Mouse (Mus musculus): ENCODE measurements at regions not wholly inside any gene's neighbourhood (a gene's known extent, or its start where the extent isn't known, plus 50 kb on each side); places are given as distances from the start of the nearest gene placed in this dataset.

DNA sequence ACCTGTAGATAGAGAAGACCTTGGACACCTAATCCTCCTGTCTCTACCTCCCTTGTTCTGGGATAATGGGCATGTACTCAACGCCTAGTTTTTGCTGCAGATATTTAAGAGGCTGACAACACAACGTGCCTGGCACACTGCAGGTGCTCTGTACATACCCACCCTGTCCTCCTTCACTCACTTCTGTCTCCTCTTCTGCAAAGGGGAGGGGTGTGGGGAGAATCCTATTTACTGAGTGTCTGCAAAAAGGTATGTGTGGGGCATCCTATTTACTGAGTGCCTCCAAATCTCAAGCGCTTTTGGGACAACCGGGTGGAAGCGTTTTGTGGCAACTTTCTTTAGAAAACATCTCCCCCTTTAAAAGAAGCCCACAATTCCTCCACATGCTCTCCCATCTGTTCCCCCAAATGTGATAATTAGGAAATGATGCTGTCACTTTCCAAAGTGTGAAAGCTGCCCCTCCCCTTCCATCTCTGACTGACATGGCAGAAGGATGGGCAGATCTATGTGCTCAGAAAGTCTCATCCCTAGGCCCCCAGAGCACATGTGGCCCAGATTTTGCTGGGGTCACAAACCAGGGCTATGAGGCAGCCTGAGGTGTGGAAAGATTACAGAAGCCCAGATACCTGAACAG lies 93.5 kb upstream of the Mycn start:
- Histone ChIP-seq H3K9ac (ENCODE audit: low read depth, low read length) (no peak overlapping the region), H3K27ac (ENCODE audit: low read depth, low read length) (no peak overlapping the region), H3K9me3 (ENCODE audit: control insufficient read depth, low read length) (no peaks in the 10 kb centered on the region), H3K4me3 (ENCODE audit: low read depth, low read length) (no peak overlapping the region), H3K36me3 (ENCODE audit: control insufficient read depth, insufficient read depth, low read length) (no peaks in the 10 kb centered on the region), H3K4me1 (replicated peaks; ENCODE audit: control insufficient read depth, insufficient read depth, low read length) (no peaks in the 10 kb centered on the region), H3K4me2 (replicated peaks; ENCODE audit: low read depth, low read length) (no peak overlapping the region), H3K27me3 (ENCODE audit: control insufficient read depth, insufficient read depth, low read length) (no peaks in the 10 kb centered on the region)
- ATAC-seq (ENCODE audit: low FRiP score) (no peak), DNase-seq (ENCODE audit: low spot score) (no peak)
- WGBS: 92% methylated on average over 5 of the region's 5 CpGs

GRCm38 (mm10) chr12:13030333-13030732 lies 88.6 kb upstream of the Mycn start:
- Histone ChIP-seq H3K27me3 (ENCODE audit: control insufficient read depth, insufficient read depth, low read length) (no peaks in the 10 kb centered on the region), H3K4me1 (replicated peaks; ENCODE audit: control insufficient read depth, insufficient read depth, low read length) (no peaks in the 10 kb centered on the region), H3K27ac (ENCODE audit: low read depth, low read length) (no peak overlapping the region), H3K36me3 (ENCODE audit: control insufficient read depth, insufficient read depth, low read length) (no peaks in the 10 kb centered on the region), H3K4me3 (ENCODE audit: low read depth, low read length) (no peak overlapping the region), H3K9ac (ENCODE audit: low read depth, low read length) (no peak overlapping the region), H3K9me3 (ENCODE audit: control insufficient read depth, low read length) (no peaks in the 10 kb centered on the region), H3K4me2 (replicated peaks; ENCODE audit: low read depth, low read length) (no peak overlapping the region)
- ATAC-seq (ENCODE audit: low FRiP score): no peak
- no peak for DNase-seq (ENCODE audit: low spot score)
- WGBS: 89% methylated on average over 7 of the region's 7 CpGs

DNA sequence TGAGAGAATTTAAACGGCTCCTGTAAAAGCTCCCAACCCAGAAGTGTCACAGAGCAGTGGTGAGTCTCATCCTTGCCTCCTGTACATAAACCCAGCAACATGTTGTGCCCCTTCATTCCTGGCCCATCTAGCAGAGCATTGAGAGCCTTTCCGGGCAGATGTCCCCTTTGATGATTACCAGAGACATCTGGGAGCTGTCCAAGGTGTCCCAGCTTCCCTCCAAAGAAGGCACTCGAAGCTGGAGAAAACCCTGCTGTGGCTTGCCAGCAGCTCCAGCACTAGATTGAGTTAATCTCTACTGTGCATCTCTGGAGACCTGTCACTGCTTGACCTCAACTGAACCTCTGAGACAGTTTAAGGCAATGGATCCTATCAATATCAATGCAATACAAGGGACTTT lies 86.4 kb upstream of the Mycn start:
- no peaks in the 10 kb centered on the region for H3K4me1 ChIP-seq (replicated peaks; ENCODE audit: control insufficient read depth, insufficient read depth, low read length)
- H3K36me3 ChIP-seq (ENCODE audit: control insufficient read depth, insufficient read depth, low read length): no peaks in the 10 kb centered on the region
- no peaks in the 10 kb centered on the region for H3K27me3 ChIP-seq (ENCODE audit: control insufficient read depth, insufficient read depth, low read length)
- H3K9me3 ChIP-seq (ENCODE audit: control insufficient read depth, low read length): no peaks in the 10 kb centered on the region
- H3K4me2 ChIP-seq (replicated peaks; ENCODE audit: low read depth, low read length): no peak overlapping the region
- 53% methylated on average over 3 of the region's 3 CpGs for WGBS
- DNase-seq (ENCODE audit: low spot score) (no peak), ATAC-seq (ENCODE audit: low FRiP score) (no peak)
- no peak overlapping the region for H3K9ac ChIP-seq (ENCODE audit: low read depth, low read length)
- H3K4me3 ChIP-seq (ENCODE audit: low read depth, low read length): no peak overlapping the region
- H3K27ac ChIP-seq (ENCODE audit: low read depth, low read length): no peak overlapping the region

- WGBS: 57% methylated on average over 7 of the region's 7 CpGs
- H3K9me3 ChIP-seq (ENCODE audit: control insufficient read depth, low read length): no peaks in the 10 kb centered on the region
- ATAC-seq (ENCODE audit: low FRiP score): 0 out of 2 replicates have a peak, but pooled peaks have one; percentile 38
- H3K9ac ChIP-seq (ENCODE audit: low read depth, low read length): no peak overlapping the region
- no peak overlapping the region for H3K27ac ChIP-seq (ENCODE audit: low read depth, low read length)
- H3K36me3 ChIP-seq (ENCODE audit: control insufficient read depth, insufficient read depth, low read length): no peaks in the 10 kb centered on the region
- H3K4me2 ChIP-seq (replicated peaks; ENCODE audit: low read depth, low read length): no peak overlapping the region
- DNase-seq (ENCODE audit: low spot score): peak; percentile 15
- no peak overlapping the region for H3K4me3 ChIP-seq (ENCODE audit: low read depth, low read length)
- H3K27me3 ChIP-seq (ENCODE audit: control insufficient read depth, insufficient read depth, low read length): no peaks in the 10 kb centered on the region
- H3K4me1 ChIP-seq (replicated peaks; ENCODE audit: control insufficient read depth, insufficient read depth, low read length): no peaks in the 10 kb centered on the region
These were observed 84.4 kb upstream of the Mycn start for GRCm38 (mm10) chr12:13026041-13026580.

GRCm38 (mm10) chr12:13024215-13024841 lies 82.6 kb upstream of the Mycn start:
- H3K27ac ChIP-seq (ENCODE audit: low read depth, low read length): no peak overlapping the region
- ATAC-seq (ENCODE audit: low FRiP score): peak; percentile 45; the same call in 1 of the 2 replicates
- WGBS: 64% methylated on average over 8 of the region's 8 CpGs
- no peaks in the 10 kb centered on the region for H3K9me3 ChIP-seq (ENCODE audit: control insufficient read depth, low read length)
- H3K4me2 ChIP-seq (replicated peaks; ENCODE audit: low read depth, low read length): no peak overlapping the region
- H3K9ac ChIP-seq (ENCODE audit: low read depth, low read length): no peak overlapping the region
- H3K27me3 ChIP-seq (ENCODE audit: control insufficient read depth, insufficient read depth, low read length): no peaks in the 10 kb centered on the region
- H3K36me3 ChIP-seq (ENCODE audit: control insufficient read depth, insufficient read depth, low read length): no peaks in the 10 kb centered on the region
- no peak overlapping the region for H3K4me3 ChIP-seq (ENCODE audit: low read depth, low read length)
- DNase-seq (ENCODE audit: low spot score): peak; percentile 17
- H3K4me1 ChIP-seq (replicated peaks; ENCODE audit: control insufficient read depth, insufficient read depth, low read length): no peaks in the 10 kb centered on the region

GRCm38 (mm10) chr12:13011023-13011761 lies 69.5 kb upstream of the Mycn start:
- no peak for DNase-seq (ENCODE audit: low spot score)
- Histone ChIP-seq H3K4me1 (replicated peaks; ENCODE audit: control insufficient read depth, insufficient read depth, low read length) (no peaks in the 10 kb centered on the region), H3K27me3 (ENCODE audit: control insufficient read depth, insufficient read depth, low read length) (no peaks in the 10 kb centered on the region), H3K36me3 (ENCODE audit: control insufficient read depth, insufficient read depth, low read length) (no peaks in the 10 kb centered on the region), H3K9me3 (ENCODE audit: control insufficient read depth, low read length) (no peaks in the 10 kb centered on the region), H3K4me2 (replicated peaks; ENCODE audit: low read depth, low read length) (no peak overlapping the region), H3K27ac (ENCODE audit: low read depth, low read length) (no peak overlapping the region), H3K9ac (ENCODE audit: low read depth, low read length) (no peak overlapping the region), H3K4me3 (ENCODE audit: low read depth, low read length) (no peak overlapping the region)
- ATAC-seq (ENCODE audit: low FRiP score): no peak
- WGBS: 87% methylated on average over 9 of the region's 9 CpGs

DNA sequence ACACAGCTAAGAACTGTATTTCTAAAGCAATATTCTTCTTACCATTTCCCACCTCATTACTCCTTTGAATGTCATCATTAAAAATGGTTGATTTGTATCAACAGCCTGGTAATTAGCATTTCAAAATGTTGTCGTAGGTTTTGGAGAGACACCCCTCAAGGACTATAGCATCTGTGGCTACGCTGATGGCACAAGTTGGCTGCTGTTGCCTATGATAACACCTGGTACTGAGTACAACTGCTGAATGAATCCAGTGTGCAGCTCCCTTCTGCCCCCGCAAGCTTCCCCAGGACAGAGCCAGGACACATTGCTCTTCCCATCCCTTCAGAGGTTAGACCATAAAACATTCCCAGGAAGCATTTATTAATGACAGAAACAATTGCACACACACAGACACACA lies 68.7 kb upstream of the Mycn start:
- H3K9me3 ChIP-seq (ENCODE audit: control insufficient read depth, low read length): no peaks in the 10 kb centered on the region
- H3K36me3 ChIP-seq (ENCODE audit: control insufficient read depth, insufficient read depth, low read length): no peaks in the 10 kb centered on the region
- H3K4me3 ChIP-seq (ENCODE audit: low read depth, low read length): no peak overlapping the region
- WGBS: 87% methylated on average over 3 of the region's 3 CpGs
- DNase-seq (ENCODE audit: low spot score) (no peak), ATAC-seq (ENCODE audit: low FRiP score) (no peak)
- H3K4me1 ChIP-seq (replicated peaks; ENCODE audit: control insufficient read depth, insufficient read depth, low read length): no peaks in the 10 kb centered on the region
- H3K9ac ChIP-seq (ENCODE audit: low read depth, low read length): no peak overlapping the region
- H3K4me2 ChIP-seq (replicated peaks; ENCODE audit: low read depth, low read length): no peak overlapping the region
- no peak overlapping the region for H3K27ac ChIP-seq (ENCODE audit: low read depth, low read length)
- H3K27me3 ChIP-seq (ENCODE audit: control insufficient read depth, insufficient read depth, low read length): no peaks in the 10 kb centered on the region

DNA sequence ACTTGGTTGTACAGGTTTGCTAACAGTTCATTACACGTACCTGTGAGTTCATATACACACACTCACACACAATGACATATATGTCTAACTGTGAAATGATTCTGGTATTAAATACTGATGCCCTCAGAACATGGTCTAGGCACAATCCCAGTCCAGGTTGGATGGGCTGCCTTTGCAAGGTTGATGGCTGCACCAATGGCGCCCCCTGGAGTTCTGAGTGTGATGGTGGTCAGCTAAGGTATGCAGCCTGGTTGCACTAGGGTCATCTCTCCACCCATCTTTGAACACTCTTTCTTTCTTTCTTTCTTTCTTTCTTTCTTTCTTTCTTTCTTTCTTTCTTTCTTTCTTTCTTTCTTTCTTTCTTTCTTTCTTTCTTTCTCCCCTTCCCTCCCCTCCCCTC lies 67.8 kb upstream of the Mycn start:
- Histone ChIP-seq H3K27me3 (ENCODE audit: control insufficient read depth, insufficient read depth, low read length) (no peaks in the 10 kb centered on the region), H3K36me3 (ENCODE audit: control insufficient read depth, insufficient read depth, low read length) (no peaks in the 10 kb centered on the region), H3K4me2 (replicated peaks; ENCODE audit: low read depth, low read length) (no peak overlapping the region), H3K4me1 (replicated peaks; ENCODE audit: control insufficient read depth, insufficient read depth, low read length) (no peaks in the 10 kb centered on the region), H3K9ac (ENCODE audit: low read depth, low read length) (no peak overlapping the region), H3K27ac (ENCODE audit: low read depth, low read length) (no peak overlapping the region), H3K9me3 (ENCODE audit: control insufficient read depth, low read length) (no peaks in the 10 kb centered on the region), H3K4me3 (ENCODE audit: low read depth, low read length) (no peak overlapping the region)
- ATAC-seq (ENCODE audit: low FRiP score) (no peak), DNase-seq (ENCODE audit: low spot score) (peak; percentile 22)
- WGBS: 47% methylated on average over 2 of the region's 2 CpGs
